Mouse (Mus musculus): ENCODE results near the gene Egfl8. TPM values are rescaled to one million over a fixed set of nuclear protein-coding genes. Genes with fewer than 3 reads are reported as not detected.

The Egfl8 gene
- polyA plus RNA-seq (2012; rRNA removed): 5.5 and 12.4 TPM in 2 replicates

DNA sequence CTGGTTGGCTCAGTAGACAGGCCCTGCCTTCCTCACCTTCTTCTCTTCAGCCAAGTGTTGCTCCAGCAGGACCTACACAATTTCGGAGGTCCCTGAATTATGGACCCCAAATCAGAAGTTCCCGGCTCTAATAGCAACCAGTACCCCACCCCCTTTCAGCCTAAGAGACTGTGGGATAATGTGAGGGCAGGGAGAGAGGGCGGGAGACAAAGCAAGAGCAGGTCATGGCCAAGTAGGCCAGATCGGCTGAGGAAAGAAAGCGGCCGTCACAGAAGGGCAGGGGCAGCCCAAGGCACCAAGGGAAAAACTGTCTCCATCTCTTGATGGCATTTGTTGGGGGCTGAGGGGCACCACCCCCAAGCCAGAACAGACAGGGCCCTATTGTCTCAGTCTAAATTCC lies at the start of gene Egfl8:
Egfl8 (minus strand) TSS at position 101 of the 400 bp plus-strand sequence.

DNA sequence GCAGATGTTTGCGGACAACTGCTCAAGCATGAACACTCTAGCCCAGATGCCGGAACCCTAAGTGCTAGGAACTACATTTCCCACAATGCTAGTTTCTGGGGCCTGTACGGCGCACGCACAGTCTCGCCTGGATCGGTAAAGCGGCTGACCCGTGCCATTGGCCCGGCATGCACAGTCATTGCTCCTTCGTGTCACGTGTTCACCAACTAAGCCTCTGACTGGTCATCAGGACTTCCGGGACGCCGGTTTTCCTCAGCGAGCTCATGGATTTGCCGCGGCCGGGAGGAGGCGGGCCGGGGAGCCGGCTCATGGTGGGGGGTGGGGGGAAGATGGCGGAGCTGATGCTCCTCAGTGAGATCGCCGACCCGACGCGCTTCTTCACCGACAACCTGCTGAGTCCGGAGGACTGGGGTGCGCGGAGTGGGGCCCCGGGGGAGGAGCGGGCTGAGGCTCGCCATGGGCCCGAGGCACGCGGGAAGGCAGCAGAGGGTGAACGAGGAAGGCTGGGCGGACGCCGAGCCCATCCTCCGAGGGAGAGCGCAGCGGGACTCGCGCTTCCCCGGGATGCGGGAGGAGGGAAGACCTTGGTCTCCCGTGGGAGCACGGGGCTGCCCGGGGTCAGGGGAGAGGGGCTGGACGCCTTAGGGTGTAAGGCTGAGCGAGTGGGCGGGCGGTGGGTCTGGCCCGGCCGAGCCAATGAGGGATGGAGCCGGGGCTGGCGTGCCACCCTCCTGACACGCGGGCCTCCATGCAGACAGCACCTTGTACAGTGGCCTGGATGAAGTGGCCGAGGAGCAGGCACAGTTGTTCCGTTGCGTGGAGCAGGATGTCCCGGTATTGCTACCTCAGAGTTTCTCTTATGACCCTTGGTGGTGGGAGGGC lies 31.4 kb upstream of the Egfl8 start, which contains the start of gene Atf6b:
Atf6b (plus strand) TSS at position 241 of the 882 bp plus-strand sequence.

GRCm38 (mm10) chr17:34644608-34645007 lies 28.8 kb upstream of the Egfl8 start, which contains the start of gene Fkbpl:
Gene Fkbpl, plus strand, starts transcription at chr17:34644764.

DNA sequence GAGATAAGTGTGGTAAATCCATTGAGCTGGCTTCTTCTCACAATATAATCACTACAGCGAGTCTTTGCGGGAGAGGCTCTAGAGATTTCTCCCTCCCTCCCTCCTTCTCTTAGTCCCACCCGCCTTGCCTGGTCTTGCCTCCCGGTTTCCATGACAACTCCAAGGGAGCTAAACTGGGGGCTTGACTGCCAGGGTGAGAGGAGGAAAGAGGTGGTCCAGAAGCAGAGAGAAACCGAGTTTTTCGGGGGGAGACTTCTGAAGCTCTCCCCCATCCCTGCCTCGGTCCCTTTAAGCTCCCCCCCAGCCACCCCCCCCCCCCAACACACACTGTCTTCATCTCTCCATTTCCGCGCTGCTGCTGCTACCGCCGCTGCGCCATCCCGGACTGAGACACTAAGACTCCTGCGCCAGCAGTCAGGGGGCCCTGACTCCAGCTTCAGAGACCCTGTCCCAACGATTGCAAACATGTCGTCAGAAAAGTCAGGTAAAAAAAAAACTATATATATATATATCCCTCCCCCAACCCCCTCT lies 13.5 kb upstream of the Egfl8 start, which contains the start of gene Prrt1:
Prrt1 (plus strand) TSS at position 313 of the 531 bp plus-strand sequence.

GRCm38 (mm10) chr17:34627943-34628643 lies 12.3 kb upstream of the Egfl8 start, which contains the start of gene Ppt2:
Gene Ppt2, minus strand, starts transcription at chr17:34628510.

DNA sequence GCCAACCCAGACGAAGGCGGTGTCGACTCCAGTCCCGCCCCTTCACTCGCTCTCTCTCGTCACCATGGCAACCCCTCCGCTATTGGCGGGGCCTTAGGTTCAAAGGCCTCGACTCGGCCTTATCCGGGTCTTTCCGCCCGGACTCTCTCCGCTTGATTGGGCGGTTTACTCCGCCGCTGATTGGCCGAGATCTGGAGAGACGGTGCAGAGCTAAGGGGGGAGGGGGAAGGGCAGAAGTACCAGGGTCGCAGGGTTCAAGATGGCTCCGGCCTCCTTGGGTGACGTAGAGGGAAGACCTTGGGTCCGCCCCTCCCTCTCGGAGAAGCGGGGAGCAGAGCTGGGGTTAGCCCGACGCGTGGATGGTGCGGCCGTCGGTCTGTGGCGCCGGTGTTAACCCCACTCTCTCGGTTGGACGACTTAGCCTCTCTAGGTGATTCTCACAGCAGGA lies 11.7 kb downstream of the Egfl8 start, which contains the start of gene Agpat1:
Agpat1 (plus strand) TSS at position 202 of the 448 bp plus-strand sequence.

DNA sequence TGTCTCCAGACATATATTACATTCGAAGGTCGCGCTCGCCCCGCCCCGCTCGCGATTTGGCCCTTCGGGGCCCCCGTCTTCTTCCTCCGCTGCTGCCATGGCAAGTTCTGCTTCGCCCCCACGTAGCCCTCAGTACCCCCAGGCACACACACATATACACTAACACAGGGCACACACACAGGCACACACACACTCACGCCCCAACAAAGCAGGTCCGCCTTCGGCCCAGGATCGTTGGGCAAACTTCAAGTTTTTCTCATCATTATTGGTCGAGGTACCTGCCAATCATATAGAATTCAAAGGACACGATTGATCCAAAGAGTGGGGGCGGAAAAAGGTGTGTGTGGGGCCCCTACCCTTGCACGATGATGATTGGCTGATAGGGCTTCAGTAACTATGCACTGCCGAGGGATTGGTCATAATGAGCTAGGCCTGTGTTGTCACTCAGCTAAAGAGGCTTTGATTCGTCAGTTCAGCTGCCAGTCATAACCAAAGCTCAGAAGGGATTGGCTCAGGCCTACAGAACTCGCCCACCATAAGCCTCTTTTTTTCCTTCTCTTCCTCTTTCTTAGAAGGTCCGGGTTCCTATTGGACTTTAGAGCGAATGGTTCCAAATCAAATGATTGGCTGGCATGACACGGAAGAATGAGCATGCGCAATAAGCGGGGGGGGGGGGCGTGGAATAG lies 12.3 kb downstream of the Egfl8 start, which contains the start of gene Rnf5:
Rnf5 (minus strand) TSS at position 316 of the 686 bp plus-strand sequence.

GRCm38 (mm10) chr17:34597566-34598095 lies 18.1 kb downstream of the Egfl8 start, which contains the start of gene Ager:
Gene Ager, plus strand, starts transcription at chr17:34597862.

GRCm38 (mm10) chr17:34591029-34591993 lies 24.5 kb downstream of the Egfl8 start, which contains the start of gene Pbx2:
Gene Pbx2, plus strand, starts transcription at chr17:34591266.

DNA sequence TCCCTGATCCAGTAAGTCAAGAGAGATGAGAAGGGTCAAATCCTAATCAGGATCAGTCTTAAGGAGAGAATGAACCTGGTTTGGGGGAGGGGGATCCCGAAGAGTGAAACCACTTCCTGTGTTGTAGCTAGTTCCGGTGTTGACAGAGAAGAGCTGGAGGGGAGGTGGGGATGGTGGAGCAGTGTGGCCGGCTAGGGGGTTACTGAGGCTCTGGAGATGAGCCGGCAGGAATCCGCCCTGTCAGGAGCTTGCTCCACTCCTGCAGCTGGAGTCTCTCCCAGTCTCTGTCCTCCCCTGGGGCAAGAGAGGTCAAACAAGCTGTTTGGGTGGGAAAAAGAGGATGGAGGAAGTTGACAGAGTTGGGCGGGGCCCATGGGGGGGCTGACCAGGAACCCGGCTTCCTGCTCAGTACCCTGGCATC lies 26.1 kb downstream of the Egfl8 start, which contains the start of gene Gpsm3:
Gpsm3 (plus strand) TSS at position 126 of the 421 bp plus-strand sequence.

DNA sequence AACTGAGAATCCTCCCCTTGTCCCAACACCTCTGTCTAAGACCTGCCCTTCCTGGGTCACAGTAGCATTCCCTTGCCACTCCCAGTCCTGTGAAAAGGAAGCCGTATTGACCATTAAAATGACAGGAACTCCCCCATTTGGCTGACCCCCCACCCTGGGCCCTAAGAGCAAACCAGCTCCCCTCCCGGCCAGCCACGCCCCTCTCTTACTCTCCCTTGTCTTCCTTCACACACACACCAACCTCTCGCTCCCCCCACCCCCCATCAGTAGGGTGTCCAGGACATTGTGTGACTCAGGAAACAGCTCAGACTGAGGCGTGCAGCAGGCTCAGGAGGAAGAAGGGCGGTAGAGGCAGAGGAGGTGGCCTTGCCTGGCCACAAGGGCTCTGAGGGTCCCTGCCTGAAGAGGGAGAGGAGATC lies 51.8 kb downstream of the Egfl8 start, which contains the start of gene Notch4:
Notch4 (plus strand) TSS at position 266 of the 419 bp plus-strand sequence.

Other genes with a start within 250 kb of the Egfl8 start
- gene Btnl1, start 238.8 kb downstream of the Egfl8 start, polyA plus RNA-seq (2012; rRNA removed): not detected in 2 replicates
- 7.7 and 11.5 TPM in 2 replicates for gene BC051142, start 217.2 kb downstream of the Egfl8 start, polyA plus RNA-seq (2012; rRNA removed)
- gene Btnl4, start 138.7 kb downstream of the Egfl8 start, polyA plus RNA-seq (2012; rRNA removed): not detected in 2 replicates
- not detected in 2 replicates for gene Btnl6, start 98.6 kb downstream of the Egfl8 start, polyA plus RNA-seq (2012; rRNA removed)
- gene Notch4, start 51.7 kb downstream of the Egfl8 start, polyA plus RNA-seq (2012; rRNA removed): 6.4 and 8.1 TPM in 2 replicates
- 1.9 and 2.2 TPM in 2 replicates for gene Gpsm3, start 26.2 kb downstream of the Egfl8 start, polyA plus RNA-seq (2012; rRNA removed)
- 66.5 and 66.7 TPM in 2 replicates for gene Pbx2, start 24.7 kb downstream of the Egfl8 start, polyA plus RNA-seq (2012; rRNA removed)
- gene Ager, start 18.1 kb downstream of the Egfl8 start, polyA plus RNA-seq (2012; rRNA removed): 3.8 and 4.2 TPM in 2 replicates
- gene Rnf5, start 12.3 kb downstream of the Egfl8 start, polyA plus RNA-seq (2012; rRNA removed): 199 and 200 TPM in 2 replicates
- 209 and 219 TPM in 2 replicates for gene Agpat1, start 11.7 kb downstream of the Egfl8 start, polyA plus RNA-seq (2012; rRNA removed)
- 22.4 and 24.5 TPM in 2 replicates for gene Ppt2, start 12.5 kb upstream of the Egfl8 start, polyA plus RNA-seq (2012; rRNA removed)
- gene Prrt1, start 13.6 kb upstream of the Egfl8 start, polyA plus RNA-seq (2012; rRNA removed): 66.0 and 82.7 TPM in 2 replicates
- 5.0 and 5.4 TPM in 2 replicates for gene Fkbpl, start 28.8 kb upstream of the Egfl8 start, polyA plus RNA-seq (2012; rRNA removed)
- gene Atf6b, start 31.2 kb upstream of the Egfl8 start, polyA plus RNA-seq (2012; rRNA removed): 95.0 and 101 TPM in 2 replicates
- gene Tnxb, start 54.6 kb upstream of the Egfl8 start, polyA plus RNA-seq (2012; rRNA removed): 1.2 and 1.4 TPM in 2 replicates
- gene C4b, start 127.9 kb upstream of the Egfl8 start, polyA plus RNA-seq (2012; rRNA removed): 0.63 and 1.0 TPM in 2 replicates
- gene Cyp21a1, start 188.6 kb upstream of the Egfl8 start, polyA plus RNA-seq (2012; rRNA removed): 0.08 TPM in 1 of 2 replicates, not detected in the other
- 75.7 and 76.3 TPM in 2 replicates for gene Stk19, start 221.0 kb upstream of the Egfl8 start, polyA plus RNA-seq (2012; rRNA removed)
- 61.1 and 67.6 TPM in 2 replicates for gene Dxo, start 221.0 kb upstream of the Egfl8 start, polyA plus RNA-seq (2012; rRNA removed)
- gene Skiv2l, start 234.2 kb upstream of the Egfl8 start, polyA plus RNA-seq (2012; rRNA removed): 89.7 and 90.9 TPM in 2 replicates
- gene Nelfe, start 234.4 kb upstream of the Egfl8 start, polyA plus RNA-seq (2012; rRNA removed): 50.7 and 54.7 TPM in 2 replicates
- gene Cfb, start 246.5 kb upstream of the Egfl8 start, polyA plus RNA-seq (2012; rRNA removed): 0.29 and 2.0 TPM in 2 replicates